Mouse (Mus musculus) R1 (cell line): ENCODE data around the gene Synpr.
A peak's percentile ranks its signal among the peaks of the same experiment; 100 is the strongest.

Experiments used
- DNase-seq: peaks from one replicate; pipeline ENCODE4 v3.0.0-alpha.2; 2018; ENCODE audit warnings: low read depth, low spot score

Synpr gene

DNA sequence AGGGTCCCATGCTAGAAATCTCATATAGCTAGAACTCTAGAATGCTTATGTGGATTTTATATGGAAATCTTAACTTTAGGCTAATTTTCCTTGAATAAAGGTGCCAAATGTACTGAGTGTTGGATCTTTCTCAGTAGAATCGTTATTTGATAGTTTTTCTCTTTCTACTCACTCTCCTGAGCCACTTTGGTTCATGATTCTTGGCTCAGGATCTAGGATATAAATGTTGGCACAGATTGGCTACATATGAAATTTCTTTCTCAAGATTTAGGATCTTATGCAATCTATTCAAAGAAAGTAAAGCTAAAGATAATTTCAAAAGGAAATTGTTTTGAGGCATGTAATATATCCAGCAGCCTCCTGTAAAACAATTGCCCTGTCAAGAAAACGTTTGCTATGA lies 263.2 kb downstream of the Synpr start:
- DNase-seq, result no peak

DNA sequence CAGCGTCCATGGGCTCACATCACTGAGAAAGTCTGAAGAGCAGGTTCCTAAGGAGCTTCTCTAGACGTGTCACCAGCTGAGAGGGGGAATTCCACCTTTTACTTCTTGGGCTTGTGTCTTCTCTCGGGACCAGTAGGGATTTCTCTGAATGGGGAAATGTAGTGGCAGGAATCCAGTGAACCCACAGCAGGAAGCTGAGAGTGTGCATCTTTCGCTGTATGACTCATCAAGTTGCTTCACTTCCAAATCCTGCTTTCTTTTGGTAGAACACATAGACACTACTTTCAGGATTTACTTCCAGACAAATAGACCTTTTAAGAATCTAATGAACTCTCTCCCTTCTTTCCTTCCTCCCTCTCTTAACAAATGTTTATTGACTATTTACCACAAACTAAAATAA lies 266.6 kb downstream of the Synpr start:
- DNase-seq, result no peak

DNA sequence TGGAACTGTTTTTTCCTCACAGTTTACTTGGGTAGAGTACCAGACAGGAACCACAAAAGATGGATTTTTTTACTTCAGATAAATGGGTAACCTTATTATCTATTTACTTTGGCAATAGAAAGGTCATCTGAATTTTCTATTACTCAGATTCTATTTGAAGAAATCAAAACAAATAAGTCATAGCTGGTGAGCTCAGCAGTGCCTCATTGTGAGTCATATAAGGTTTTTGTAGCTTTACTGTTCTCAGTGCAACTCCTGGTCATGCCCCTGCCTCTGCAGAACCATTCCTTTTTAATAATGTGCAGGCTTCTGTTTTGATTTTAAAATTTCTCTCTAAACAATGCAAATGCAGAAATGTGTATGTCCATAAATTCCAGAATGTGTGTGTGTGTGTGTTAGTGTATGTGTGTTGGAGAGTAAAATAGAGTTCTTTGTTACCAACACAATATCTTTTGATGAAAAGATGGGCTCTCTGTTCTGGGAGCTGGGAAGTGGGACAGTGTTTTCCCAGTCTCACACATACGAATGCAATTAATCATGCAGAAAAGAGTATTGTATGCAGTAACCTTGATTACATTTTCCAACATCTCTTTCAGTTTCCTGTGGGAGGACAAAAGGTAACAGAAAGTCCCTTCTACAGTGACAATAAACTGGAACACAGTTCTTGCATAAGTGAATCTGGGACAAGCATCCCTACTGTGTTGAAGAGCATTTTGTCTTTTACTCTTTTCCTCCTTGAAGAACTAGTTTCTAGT lies 269.2 kb downstream of the Synpr start:
- DNase-seq, result no peak

DNA sequence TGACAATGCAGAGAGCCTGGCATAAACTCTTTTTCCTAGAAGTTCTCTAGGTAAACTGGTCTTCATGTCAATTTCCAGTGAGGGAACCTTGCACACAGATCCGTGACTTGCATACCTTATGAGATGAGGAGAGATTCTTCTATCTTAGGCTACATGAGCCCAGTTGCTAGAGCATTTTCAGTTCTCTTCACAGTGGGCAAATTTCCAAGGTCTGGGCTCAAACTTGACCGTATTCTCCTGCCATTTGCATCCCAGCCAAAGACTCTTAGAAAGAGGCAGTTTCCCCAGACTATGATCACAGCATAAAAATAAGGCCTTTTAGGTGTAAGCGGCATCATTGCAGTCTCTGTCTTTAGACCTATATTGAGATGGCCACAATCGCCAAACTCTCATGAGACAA lies 270.1 kb downstream of the Synpr start:
- no peak for DNase-seq

DNA sequence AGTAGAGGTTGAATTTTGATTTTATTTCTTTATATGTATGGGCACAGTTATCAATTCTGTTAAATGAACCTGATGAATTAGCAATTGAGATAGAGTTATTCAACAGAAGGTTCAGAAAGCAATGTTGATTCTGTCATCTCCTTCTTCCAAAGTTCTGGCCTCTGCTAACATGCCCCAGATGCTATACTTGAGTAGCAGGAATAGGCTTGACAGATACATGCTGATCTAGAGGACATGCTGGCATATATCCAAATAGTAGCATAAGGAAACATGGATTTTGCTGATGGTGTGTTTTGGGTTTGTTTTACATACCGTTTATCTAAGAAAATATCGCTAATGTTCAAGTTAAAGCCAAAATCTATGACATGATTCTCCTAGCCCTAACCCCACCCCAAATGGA lies 273.5 kb downstream of the Synpr start:
- no peak for DNase-seq

DNA sequence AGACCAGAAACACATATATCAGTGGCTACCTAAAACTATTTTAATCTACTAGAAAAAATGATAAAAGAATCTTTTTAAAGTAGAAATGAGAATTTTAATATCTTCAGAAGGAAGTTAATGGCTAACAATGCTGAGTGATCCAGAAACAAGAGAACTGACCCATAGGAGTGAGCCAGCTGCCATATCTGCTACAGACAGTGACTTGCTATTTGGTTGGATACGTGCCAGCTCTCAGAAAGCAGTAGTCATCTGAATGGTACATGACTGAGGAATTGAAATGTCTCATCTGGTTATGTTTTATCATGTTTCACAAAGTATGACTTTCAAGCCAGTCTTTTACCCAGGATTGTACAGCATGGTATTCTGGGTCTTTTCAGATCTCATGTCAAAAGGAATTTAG lies 282.7 kb downstream of the Synpr start:
- DNase-seq, result no peak

DNA sequence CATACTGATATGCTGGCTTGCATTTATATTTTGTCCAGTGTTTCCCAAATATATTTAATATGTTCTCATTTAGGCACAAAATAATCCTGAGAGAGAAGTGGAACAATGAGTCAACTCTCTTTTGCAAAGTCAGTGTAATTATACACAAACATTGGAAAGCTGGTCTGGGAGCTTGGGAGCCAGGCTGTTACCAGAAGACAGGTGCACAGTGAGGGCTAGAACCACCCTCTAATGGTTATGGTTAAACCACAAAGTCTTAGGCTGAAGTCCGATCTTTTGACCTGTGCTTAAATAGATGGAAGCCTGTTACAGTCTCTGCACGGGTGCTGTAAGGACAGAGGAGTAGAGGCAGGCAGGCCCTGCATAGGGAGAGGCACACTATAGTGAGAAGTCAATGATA lies 283.4 kb downstream of the Synpr start:
- no peak for DNase-seq

DNA sequence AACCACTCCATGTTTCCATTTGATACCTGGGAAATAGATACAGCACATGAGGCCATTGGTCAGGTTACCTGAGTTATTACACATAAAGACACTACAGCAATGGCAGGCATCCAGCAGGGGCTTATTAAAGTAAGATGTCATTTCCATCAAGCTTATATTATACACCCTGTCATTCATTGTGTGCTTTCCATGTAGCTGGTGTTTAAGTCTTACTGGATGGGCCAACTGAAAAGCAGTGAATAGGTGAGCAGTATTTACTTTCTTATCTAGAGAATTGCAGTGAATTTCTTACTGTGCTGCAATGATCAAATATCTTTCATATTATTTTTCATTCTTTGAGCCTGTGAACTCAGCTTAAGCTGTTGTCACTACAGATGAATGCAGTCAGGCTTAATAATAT lies 287.4 kb downstream of the Synpr start:
- no peak for DNase-seq

DNA sequence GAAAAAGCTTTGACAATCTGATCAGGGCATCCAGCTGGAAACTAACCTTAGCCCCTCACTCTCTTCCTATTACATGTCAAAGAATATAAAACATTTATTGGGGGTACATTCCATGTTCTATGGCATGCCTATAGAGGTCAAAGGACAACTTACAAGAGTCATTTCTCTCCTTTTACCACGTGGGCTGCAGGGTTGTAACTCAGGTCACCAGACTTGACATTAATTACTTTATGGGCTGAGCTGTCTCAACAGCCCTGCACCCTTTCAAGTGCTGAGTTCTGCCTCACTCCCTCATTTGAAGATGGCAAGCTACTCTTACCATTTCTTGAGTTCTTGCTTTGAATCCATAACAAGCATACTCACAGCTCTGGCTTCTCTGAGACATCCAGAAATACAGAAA lies 287.9 kb downstream of the Synpr start:
- DNase-seq, result no peak

DNA sequence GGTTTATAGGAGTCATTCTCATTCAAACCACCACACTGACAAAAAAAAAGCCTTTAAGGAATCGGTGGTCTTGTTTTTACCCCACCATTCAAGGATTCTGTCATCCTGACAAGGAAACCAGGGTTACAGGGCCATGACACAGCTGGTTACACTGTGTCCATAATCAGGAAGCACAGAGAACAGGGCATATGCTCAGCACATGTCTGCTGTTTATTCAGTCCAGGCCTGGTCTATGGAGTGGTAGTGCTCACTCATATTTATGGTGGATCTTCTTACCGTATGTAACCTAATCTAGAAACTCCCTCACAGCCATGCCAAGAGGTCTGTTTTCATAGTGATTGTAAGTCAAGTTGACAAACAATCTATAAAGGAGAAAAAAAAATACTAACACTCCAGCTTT lies 293.5 kb downstream of the Synpr start:
- DNase-seq, result no peak

DNA sequence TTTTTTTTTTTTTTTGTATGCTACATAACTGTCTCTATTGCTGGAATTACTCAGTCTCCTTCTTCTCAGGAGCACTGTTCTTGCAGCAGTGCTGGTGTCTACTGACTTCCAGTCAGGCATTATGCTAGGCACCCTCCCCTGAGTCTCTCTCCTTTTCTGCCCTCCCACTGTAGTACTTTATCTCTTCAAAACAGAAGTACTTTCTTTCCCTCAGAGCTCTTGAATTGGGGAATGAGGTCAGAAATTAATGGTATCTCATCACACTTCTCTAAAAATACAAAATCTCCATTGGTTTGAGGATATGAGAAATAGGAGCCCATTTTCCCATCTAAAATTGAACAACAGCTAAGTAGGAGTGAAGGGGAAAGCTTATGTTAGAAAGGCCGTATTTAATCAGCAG lies 294.2 kb downstream of the Synpr start:
- no peak for DNase-seq

DNA sequence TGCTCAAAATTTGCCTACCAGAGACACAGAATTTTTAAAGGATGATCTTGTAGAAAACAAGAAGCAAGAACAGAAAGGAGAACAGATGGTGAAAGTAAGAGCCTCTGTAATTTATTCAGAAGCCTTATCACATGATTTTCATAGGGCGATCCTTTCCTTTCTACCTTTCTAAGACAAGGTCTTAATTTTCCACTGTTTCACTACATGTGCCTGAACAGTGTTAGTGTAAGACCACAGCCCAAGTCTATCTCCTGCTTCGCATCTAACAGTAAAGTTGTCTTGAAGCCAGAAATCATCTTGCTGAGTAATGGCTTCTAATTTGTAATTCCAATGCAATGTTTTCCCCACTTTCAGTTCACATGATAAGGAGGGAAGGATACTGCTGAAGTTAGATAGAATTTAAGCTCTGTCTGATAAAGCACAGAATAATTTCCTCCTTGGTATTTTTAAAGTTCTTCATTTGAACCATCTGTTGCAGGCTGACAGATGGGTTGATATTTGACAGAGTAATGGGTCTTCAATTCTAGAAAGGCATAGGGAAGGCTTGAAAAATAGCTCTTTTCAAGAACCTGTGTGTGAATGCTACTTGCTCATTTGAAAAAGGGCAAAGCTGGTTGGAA lies 308.9 kb downstream of the Synpr start:
- no peak for DNase-seq

DNA sequence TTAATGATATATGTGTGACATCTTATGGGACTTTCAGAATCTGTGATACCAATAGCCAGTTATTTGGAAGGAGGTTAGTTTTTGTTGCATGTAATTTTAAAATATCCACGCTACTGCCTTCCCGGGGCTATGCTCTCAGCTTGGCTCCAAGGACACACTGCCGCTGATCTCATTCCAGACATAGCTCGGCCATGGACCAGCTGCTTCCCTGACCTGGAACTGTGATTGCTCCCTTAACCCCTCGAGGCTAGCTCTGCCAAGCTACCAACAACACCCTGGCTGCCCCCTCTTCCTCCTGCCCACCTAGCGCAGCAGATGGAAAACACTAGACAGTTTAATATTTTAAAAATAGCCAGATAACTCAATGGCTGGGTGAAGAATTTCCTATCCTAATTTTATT lies 311.7 kb downstream of the Synpr start:
- DNase-seq, result no peak

DNA sequence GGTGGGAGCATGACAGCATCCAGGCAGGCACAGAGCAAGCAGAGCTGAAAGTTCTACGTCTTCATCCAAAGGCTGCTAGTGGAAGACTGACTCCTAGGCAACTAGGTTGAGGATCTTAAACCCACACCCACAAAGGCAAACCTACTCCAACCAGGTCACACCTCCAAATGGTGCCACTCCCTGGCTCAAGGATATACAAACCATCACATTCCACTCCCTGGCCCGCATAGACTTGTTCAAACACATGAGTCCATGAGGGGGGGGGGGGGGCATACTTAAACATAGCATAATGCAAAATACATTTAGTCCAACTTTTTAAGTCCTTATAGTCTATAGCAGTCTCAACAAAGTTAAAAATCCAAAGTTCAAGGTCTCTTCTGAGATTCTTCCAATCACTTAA lies 312.6 kb downstream of the Synpr start:
- no peak for DNase-seq

DNA sequence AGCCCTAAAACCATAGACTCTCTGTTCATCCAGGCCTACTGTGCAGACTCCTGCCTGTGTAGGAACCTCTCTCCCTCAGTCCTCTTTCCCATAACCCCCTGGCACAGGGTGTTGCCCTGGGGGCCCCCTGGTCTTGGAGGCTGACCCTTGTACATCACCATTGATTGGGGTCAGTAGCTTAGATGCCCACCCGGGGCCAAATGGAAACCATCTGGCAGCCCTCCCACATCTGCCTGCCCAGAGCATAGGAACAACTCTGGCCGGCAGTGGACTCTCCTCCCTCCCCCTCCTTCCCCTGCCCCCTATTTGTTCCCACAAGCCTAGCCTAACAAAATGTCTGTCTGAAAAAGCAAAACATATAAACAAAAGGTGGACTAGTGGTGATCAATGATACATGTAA lies 336.0 kb downstream of the Synpr start:
- DNase-seq, result no peak

DNA sequence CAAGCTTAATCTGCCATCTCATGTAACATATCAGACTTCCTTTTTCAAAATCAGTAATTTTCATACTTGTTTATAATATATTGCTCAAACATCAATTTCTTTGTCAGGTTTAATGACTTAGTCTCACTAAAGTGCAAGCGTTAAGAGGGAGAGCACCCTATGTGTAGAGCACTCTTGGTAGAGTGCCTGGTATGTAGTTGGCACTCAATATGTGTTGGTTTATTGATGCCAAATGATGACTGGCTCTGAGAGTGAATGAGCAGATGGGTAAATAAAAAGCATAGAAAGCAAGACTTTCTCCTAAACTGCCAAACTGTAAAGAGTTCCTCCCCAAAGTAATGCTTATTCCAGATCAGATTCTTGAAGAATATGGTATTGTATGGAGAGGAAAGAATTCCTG lies 365.3 kb downstream of the Synpr start:
- DNase-seq, result no peak

DNA sequence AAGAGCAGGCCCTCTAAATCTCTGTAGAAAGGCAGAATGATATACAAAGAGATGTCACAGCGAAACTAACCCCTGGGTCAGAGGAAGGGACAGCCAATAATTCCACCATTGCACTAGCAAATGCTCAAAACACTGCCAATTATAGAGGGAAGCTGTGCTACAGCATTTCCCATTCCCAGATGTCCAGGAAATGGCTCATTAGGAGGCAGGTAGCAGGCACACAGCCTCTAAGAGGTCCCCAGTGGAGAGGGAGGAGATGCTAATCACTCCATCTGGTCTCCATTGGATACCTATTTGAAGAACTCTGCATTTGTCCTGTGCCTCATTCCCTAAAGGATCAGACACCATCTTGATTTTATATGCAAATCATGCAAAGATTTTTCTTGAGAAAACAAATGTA lies 366.5 kb downstream of the Synpr start:
- peak; percentile 10 for DNase-seq

DNA sequence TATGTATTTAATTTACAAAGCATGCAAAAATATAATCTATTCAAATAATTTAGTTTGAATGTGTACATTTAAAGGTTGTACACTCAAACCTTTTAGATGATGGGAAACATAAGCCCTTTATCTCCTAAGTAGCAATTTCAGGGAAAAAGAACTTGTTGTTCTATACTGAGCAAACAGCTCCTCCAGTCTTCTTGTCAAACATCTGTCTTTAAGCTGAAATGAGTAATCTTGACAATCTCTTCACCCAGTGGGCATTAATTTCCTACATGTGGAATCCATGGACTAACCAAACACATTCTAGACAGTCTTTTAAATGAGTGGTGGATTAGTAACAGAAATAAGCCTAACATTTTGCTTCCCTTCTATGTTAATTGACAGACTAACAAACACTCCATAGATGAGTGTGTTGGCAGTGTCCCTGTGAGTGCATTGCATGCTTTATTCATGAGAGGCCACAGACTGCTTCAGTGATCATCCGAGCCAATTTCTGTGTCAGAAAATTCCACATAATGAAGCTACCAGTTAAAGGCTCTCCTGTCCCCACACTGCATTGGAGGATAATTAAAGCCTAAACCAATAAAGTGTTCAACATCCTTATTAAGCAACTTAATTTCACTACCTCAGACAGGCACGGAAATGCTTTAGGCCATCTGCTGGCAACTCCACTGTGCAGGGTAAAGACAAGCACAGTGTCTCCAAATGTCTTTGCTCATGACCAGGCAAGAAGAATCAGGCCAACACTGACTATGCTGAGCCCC lies 367.1 kb downstream of the Synpr start:
- no peak for DNase-seq
